9 mouse cellular contexts compared by ENCODE assay signal in the genomic region with DNA sequence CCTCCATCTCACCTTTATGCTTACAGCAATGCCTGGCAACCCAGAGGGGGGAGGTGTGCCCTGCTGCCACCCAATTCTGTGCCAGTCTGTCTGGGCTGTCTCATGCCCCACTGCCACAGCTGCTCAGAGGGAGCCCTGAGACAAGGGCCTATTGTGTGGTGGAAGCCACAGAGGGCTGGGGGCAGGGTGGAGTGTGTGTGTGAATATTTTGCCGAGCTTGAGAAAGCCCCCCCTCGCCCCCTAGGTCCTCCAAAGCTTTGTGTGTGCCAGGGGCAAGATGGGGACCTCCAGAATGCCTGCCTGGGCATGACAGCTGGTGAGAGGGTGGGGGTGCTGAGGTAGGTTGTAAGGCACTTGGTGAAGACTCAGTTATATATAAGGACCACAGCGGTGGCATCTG. TPM values are rescaled to one million over a fixed set of nuclear protein-coding genes. Genes with fewer than 3 reads are reported as not detected.
DNase-seq lines count a peak whose midpoint lies in the region; ATAC-seq and TF ChIP-seq lines count a peak whose summit lies in the region.
"Had no signal": no experiment of that assay in that cellular context is flagged by ENCODE, and none has a peak within 500 bp of the region (broad histone marks: within the 10 kb centered on the region; RNA-seq: fewer than 3 reads in every experiment).

No protein-coding gene starts in this region.

- no peak for ATAC-seq in embryonic facial prominence, embryonic 15.5 days (ENCODE audit: insufficient number of reproducible peaks, low FRiP score, low TSS enrichment, low read depth)
- peak; percentile 75 for ATAC-seq in forebrain, embryonic 16.5 days
- ATAC-seq in liver, postnatal 0 days, result no peak
- ATAC-seq in intestine, embryonic 15.5 days, result no peak

- 49% methylated on average over 3 of the region's 3 CpGs for WGBS in embryonic facial prominence, embryonic 15.5 days
- 31% methylated on average over 3 of the region's 3 CpGs for WGBS in forebrain, embryonic 16.5 days
- 69% methylated on average over 3 of the region's 3 CpGs for WGBS in liver, postnatal 0 days (ENCODE audit: insufficient replicate concordance)
- 76% methylated on average over 3 of the region's 3 CpGs for WGBS in intestine, embryonic 15.5 days

- TF ChIP-seq EP300 in liver, postnatal 0 days (IDR thresholded peaks at IDR 0.05; ENCODE audit: low read depth), result no peak

- H3K4me1 ChIP-seq in embryonic facial prominence, embryonic 15.5 days, result peaks cover 90% of the 10 kb centered on the region
- peaks cover 83% of the 10 kb centered on the region for H3K4me1 ChIP-seq in forebrain, embryonic 16.5 days (replicated peaks; ENCODE audit: control insufficient read depth, insufficient read depth, low read length)
- peaks cover 74% of the 10 kb centered on the region for H3K4me1 ChIP-seq in liver, postnatal 0 days (ENCODE audit: insufficient read depth)
- peaks cover 54% of the 10 kb centered on the region for H3K4me1 ChIP-seq in intestine, embryonic 15.5 days (replicated peaks)

- no peaks in the 10 kb centered on the region for H3K9me3 ChIP-seq in embryonic facial prominence, embryonic 15.5 days (replicated peaks)
- H3K9me3 ChIP-seq in forebrain, embryonic 16.5 days (ENCODE audit: control insufficient read depth, low read length), result no peaks in the 10 kb centered on the region
- no peaks in the 10 kb centered on the region for H3K9me3 ChIP-seq in liver, postnatal 0 days (ENCODE audit: low read length)
- H3K9me3 ChIP-seq in intestine, embryonic 15.5 days, result no peaks in the 10 kb centered on the region
- H3K9me3 ChIP-seq: embryonic facial prominence, embryonic 12.5 days had no signal

- no peak overlapping the region for H3K9ac ChIP-seq in embryonic facial prominence, embryonic 15.5 days
- peak overlapping the region; percentile 31; the same call in 1 of the 2 replicates for H3K9ac ChIP-seq in forebrain, embryonic 16.5 days (replicated peaks; ENCODE audit: low read depth, low read length)
- no peak overlapping the region for H3K9ac ChIP-seq in liver, postnatal 0 days (replicated peaks)
- H3K9ac ChIP-seq in intestine, embryonic 15.5 days, result no peak overlapping the region
- H3K9ac ChIP-seq: embryonic facial prominence, embryonic 12.5 days had no signal

- no peak for TF ChIP-seq CTCF in liver, postnatal 0 days (IDR thresholded peaks at IDR 0.05; ENCODE audit: low read depth)

- no peak overlapping the region for H3K4me3 ChIP-seq in embryonic facial prominence, embryonic 15.5 days (replicated peaks)
- no peak overlapping the region for H3K4me3 ChIP-seq in forebrain, embryonic 16.5 days (replicated peaks; ENCODE audit: low read length)
- H3K4me3 ChIP-seq in liver, postnatal 0 days (ENCODE audit: low read depth, low read length), result no peak overlapping the region
- no peak overlapping the region for H3K4me3 ChIP-seq in intestine, embryonic 15.5 days (replicated peaks)
- H3K4me3 ChIP-seq: embryonic facial prominence, embryonic 12.5 days had no signal

- peak; percentile 57 for DNase-seq in left cerebral cortex, adult 11 months (ENCODE audit: low spot score)
- no peak for DNase-seq in left cerebral cortex, adult 9 months (ENCODE audit: low spot score in 2 of 2)
- DNase-seq in liver, postnatal 0 days, result no peak
- DNase-seq in adrenal gland, postnatal 14 days, result no peak
- DNase-seq: kidney, postnatal 14 days had no signal

- H3K27me3 ChIP-seq in embryonic facial prominence, embryonic 15.5 days, result no peaks in the 10 kb centered on the region
- H3K27me3 ChIP-seq in forebrain, embryonic 16.5 days (replicated peaks; ENCODE audit: control insufficient read depth, insufficient read depth, low read length), result no peaks in the 10 kb centered on the region
- H3K27me3 ChIP-seq in liver, postnatal 0 days (ENCODE audit: insufficient read depth, low read length), result no peaks in the 10 kb centered on the region
- no peaks in the 10 kb centered on the region for H3K27me3 ChIP-seq in intestine, embryonic 15.5 days (replicated peaks)

- 0 out of 2 replicates have a peak overlapping the region, but pooled peaks have one; percentile 28 for H3K27ac ChIP-seq in embryonic facial prominence, embryonic 15.5 days (replicated peaks)
- peak overlapping the region; percentile 95 for H3K27ac ChIP-seq in forebrain, embryonic 16.5 days (ENCODE audit: low read length)
- peak overlapping the region; percentile 88; the same call in 1 of the 2 replicates for H3K27ac ChIP-seq in liver, postnatal 0 days (ENCODE audit: low read depth)
- no peak overlapping the region for H3K27ac ChIP-seq in intestine, embryonic 15.5 days
- H3K27ac ChIP-seq: embryonic facial prominence, embryonic 12.5 days had no signal

- peaks cover 26% of the 10 kb centered on the region for H3K36me3 ChIP-seq in embryonic facial prominence, embryonic 15.5 days
- peaks cover 9% of the 10 kb centered on the region for H3K36me3 ChIP-seq in forebrain, embryonic 16.5 days (ENCODE audit: control insufficient read depth, insufficient read depth)
- peaks cover 7% of the 10 kb centered on the region; the same call in 1 of the 2 replicates for H3K36me3 ChIP-seq in liver, postnatal 0 days (replicated peaks; ENCODE audit: insufficient read depth, low read length)
- H3K36me3 ChIP-seq in intestine, embryonic 15.5 days, result no peaks in the 10 kb centered on the region

- H3K4me2 ChIP-seq in embryonic facial prominence, embryonic 15.5 days (replicated peaks), result no peak overlapping the region
- H3K4me2 ChIP-seq in forebrain, embryonic 16.5 days (ENCODE audit: low read length), result no peak overlapping the region
- no peak overlapping the region for H3K4me2 ChIP-seq in liver, postnatal 0 days (ENCODE audit: low read depth, low read length)
- H3K4me2 ChIP-seq in intestine, embryonic 15.5 days (replicated peaks), result no peak overlapping the region
- H3K4me2 ChIP-seq: embryonic facial prominence, embryonic 12.5 days had no signal

RNA-seq across cellular contexts. Expression of gene G430095P16Rik, which starts 5.7 kb away (rescaled TPM):
- 4.2 and 4.9 TPM in 2 replicates for polyA plus RNA-seq in embryonic facial prominence, embryonic 15.5 days (2015; fragmentation: Nextera tagmentation; extraction: Ambion mirVana)
- polyA plus RNA-seq in forebrain, embryonic 16.5 days (2015; fragmentation: Nextera tagmentation; extraction: Ambion mirVana), result 2.0 and 2.2 TPM in 2 replicates
- polyA plus RNA-seq in liver, postnatal 0 days (2015; fragmentation: Nextera tagmentation; extraction: Ambion mirVana), result 4.8 and 6.3 TPM in 2 replicates
- 3.1 and 3.7 TPM in 2 replicates for polyA plus RNA-seq in intestine, embryonic 15.5 days (2015; fragmentation: Nextera tagmentation; extraction: Ambion mirVana)
- 0.52 and 0.90 TPM in 2 replicates for total RNA-seq in adrenal gland, postnatal 14 days (2021)

RNA-seq across cellular contexts. Expression of gene Lyl1, which starts 27.2 kb away (rescaled TPM):
- polyA plus RNA-seq in embryonic facial prominence, embryonic 15.5 days (2015; fragmentation: Nextera tagmentation; extraction: Ambion mirVana), result 5.8 and 6.0 TPM in 2 replicates
- 2.6 and 2.9 TPM in 2 replicates for polyA plus RNA-seq in forebrain, embryonic 16.5 days (2015; fragmentation: Nextera tagmentation; extraction: Ambion mirVana)
- 24.6 and 25.7 TPM in 2 replicates for polyA plus RNA-seq in liver, postnatal 0 days (2015; fragmentation: Nextera tagmentation; extraction: Ambion mirVana)
- polyA plus RNA-seq in intestine, embryonic 15.5 days (2015; fragmentation: Nextera tagmentation; extraction: Ambion mirVana), result 5.1 and 5.5 TPM in 2 replicates
- total RNA-seq in adrenal gland, postnatal 14 days (2021), result 4.2 and 9.4 TPM in 2 replicates

RNA-seq across cellular contexts. Expression of gene Nacc1, which starts 40.8 kb away (rescaled TPM):
- polyA plus RNA-seq in embryonic facial prominence, embryonic 15.5 days (2015; fragmentation: Nextera tagmentation; extraction: Ambion mirVana), result 16.7 and 16.9 TPM in 2 replicates
- polyA plus RNA-seq in forebrain, embryonic 16.5 days (2015; fragmentation: Nextera tagmentation; extraction: Ambion mirVana), result 15.5 and 15.7 TPM in 2 replicates
- polyA plus RNA-seq in liver, postnatal 0 days (2015; fragmentation: Nextera tagmentation; extraction: Ambion mirVana), result 3.3 and 3.6 TPM in 2 replicates
- 14.8 and 17.0 TPM in 2 replicates for polyA plus RNA-seq in intestine, embryonic 15.5 days (2015; fragmentation: Nextera tagmentation; extraction: Ambion mirVana)
- total RNA-seq in adrenal gland, postnatal 14 days (2021), result 68.3 and 68.8 TPM in 2 replicates

RNA-seq across cellular contexts. Expression of gene Trmt1, which starts 42.4 kb away (rescaled TPM):
- 69.1 and 78.2 TPM in 2 replicates for polyA plus RNA-seq in embryonic facial prominence, embryonic 15.5 days (2015; fragmentation: Nextera tagmentation; extraction: Ambion mirVana)
- polyA plus RNA-seq in forebrain, embryonic 16.5 days (2015; fragmentation: Nextera tagmentation; extraction: Ambion mirVana), result 63.4 and 73.3 TPM in 2 replicates
- 21.3 TPM in 2 replicates for polyA plus RNA-seq in liver, postnatal 0 days (2015; fragmentation: Nextera tagmentation; extraction: Ambion mirVana)
- 59.9 and 68.3 TPM in 2 replicates for polyA plus RNA-seq in intestine, embryonic 15.5 days (2015; fragmentation: Nextera tagmentation; extraction: Ambion mirVana)
- total RNA-seq in adrenal gland, postnatal 14 days (2021), result 62.2 and 67.9 TPM in 2 replicates
